Mouse (Mus musculus): Measurements from ENCODE around the gene Tgfbr3.

Tgfbr3 gene

GRCm38 (mm10) chr5:107289234-107289764, at the start of gene Tgfbr3:
Gene Tgfbr3, minus strand, starts transcription at chr5:107289629.
- peak; percentile 92 for DNase-seq

GRCm38 (mm10) chr5:107330916-107331421, 41.5 kb upstream of the Tgfbr3 start, which contains the start of gene Brdt:
Gene Brdt, plus strand, starts transcription at chr5:107331159.
- DNase-seq: no peak

- peak; percentile 48 for DNase-seq
Measured at GRCm38 (mm10) chr5:107320703-107321102, 31.3 kb upstream of the Tgfbr3 start.

DNA sequence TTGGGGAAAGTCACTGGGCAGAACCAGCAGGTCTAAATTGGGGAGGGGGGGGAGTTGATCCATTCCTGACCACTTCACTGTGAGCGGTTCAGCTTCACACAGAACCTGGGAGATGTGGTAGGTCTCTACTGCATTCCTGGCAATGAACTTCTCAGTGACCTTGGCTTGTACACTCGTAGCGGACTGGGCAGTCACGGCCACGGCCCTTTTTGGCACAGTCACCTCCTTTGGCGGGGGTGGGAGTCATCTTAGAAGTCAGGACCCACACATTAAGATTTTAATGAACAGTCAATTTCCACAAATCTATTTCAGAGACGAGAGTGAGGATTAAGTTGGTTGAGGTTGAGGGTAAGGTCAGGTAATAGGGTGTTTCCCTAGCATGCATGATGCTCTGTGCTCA, 27.7 kb upstream of the Tgfbr3 start:
- DNase-seq: no peak

DNA sequence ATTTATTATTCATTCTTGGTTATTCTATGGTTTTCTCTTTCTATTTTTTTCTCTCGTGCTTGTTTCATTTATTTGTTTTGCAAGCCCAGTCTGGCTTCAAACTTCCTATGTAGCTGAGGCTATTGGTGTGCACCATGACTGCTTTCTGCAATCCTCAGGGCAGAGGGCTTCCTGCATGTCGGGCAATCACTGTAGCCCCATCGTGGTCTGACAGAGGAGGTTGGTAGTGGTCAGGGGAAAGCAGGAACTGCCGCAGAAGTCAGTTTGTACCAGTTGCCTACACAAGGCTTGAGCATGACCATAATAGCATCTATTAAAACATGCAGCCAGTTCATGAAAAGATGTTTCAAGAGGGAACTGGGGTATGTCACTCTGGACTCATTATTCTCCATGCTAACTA, 18.0 kb upstream of the Tgfbr3 start:
- no peak for DNase-seq

DNA sequence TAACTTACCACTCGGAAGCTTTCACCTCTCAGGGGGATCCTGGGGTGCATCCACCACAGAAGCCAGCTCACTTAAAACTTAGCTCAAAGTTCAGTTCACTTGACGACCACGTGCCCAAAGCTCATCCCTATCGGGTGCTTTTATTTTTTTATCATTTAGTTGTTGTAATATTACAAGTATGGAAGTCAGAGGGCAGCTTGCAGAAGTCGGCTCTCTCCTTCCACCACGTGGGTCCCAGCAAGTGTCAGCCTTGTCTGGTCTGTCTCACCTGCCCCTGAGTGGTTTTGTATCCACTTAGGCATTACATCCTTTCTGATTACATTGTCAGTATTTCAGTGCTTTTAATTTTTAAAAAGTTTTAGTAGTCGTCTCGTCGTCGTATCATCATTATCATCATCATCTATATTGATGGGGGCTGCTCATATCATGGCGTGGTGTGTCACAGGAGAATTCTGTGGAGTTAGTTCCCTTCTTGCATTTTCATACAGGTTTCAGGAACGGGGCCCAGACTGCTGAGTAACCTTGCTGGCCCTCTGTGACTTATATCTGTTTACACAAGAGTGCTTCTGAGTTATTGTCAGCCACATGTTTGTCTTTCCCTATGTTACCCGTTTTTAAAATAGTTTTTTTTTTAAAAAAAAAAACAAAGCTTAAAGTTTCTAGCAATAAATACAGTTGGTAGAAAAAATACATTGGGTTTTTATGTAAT, 14.8 kb upstream of the Tgfbr3 start:
- no peak for DNase-seq

DNA sequence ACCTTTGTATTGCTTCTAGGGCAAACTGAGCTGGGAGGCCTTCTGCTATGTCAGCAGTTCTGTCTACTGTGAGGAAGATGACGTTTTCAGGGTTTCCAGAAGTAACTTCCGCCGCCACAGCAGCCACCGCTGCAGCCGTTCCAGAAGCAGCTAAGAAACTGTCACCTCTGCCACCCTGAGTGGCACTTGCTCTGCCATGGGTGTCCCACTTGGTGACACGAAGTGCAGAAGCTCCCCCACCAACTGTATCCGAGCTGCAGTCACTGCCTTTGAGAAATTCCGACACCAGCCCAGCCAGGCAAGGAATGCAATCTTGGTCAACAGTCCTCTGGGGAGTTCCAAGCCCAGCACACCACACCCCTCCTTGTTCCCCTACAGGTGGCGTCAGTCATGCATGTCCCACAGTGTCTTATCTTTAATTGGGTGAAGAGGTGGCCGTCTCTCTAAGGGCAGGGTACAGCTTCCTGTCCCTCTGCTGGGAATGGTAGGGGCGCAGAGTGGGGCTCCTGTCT, 14.0 kb upstream of the Tgfbr3 start:
- DNase-seq: peak; percentile 29

DNA sequence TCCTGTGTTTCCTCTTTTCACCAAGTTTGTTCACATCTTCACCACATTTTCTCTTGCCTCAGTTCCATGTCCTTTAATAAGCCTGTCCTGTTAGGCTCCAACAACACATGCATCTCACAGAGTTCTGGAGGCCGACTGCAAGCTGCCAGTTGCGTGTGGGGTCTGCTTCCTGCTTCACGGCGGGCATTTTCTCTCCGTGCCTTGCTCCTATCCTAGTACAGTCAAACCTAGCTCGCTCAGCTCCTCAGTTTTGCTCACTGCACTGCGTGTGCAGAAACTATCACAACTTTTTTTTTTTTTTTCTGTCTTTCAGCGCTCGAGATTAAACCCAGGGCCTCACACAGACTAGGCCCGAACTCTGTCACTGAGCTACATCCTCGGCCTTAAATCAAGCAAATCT, 9.4 kb upstream of the Tgfbr3 start:
- DNase-seq: no peak

DNA sequence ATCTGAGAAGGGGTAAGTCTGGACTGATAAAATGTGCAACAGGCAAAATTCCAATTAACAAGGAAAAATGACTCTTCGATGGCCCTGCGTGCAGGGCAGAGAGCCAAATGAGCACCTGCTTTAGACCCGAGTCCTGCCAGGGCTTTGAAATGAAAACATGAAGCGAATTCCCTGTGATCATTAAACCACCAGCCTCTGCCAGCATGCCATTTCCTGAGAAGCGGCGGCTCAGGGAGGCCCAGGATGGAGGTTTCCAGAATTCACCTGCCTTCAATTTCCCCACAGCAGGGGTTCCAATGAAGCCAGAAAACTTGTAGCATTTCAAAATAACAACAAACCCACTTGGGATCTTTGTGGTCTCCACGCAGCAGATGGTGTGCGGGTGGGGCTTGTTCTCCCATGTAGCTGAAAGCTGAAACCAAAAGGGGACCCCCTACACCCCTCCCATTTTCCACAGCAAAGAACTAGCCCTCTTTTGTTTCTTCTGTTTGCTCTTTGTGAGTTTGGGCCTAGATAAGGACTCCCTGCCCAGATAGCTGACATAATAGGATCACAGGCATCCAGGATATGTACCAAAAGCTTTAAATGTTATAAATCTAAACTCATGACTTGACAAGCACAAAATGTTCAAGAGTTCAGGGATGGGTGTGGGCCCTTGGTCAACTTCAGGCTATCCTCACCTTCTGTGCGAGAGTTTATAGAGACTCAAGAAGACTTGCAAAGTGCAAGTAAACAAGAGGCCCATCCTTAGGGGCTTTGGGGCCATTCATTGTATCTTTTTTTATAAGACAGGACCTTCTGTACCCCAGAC, 7.3 kb upstream of the Tgfbr3 start:
- peak; percentile 37 for DNase-seq

GRCm38 (mm10) chr5:107295817-107296511, 6.5 kb upstream of the Tgfbr3 start:
- no peak for DNase-seq

- DNase-seq: peak; percentile 64
Measured at GRCm38 (mm10) chr5:107295061-107295816, 5.8 kb upstream of the Tgfbr3 start.

- DNase-seq: no peak
Measured at GRCm38 (mm10) chr5:107294041-107294440, 4.6 kb upstream of the Tgfbr3 start.

DNA sequence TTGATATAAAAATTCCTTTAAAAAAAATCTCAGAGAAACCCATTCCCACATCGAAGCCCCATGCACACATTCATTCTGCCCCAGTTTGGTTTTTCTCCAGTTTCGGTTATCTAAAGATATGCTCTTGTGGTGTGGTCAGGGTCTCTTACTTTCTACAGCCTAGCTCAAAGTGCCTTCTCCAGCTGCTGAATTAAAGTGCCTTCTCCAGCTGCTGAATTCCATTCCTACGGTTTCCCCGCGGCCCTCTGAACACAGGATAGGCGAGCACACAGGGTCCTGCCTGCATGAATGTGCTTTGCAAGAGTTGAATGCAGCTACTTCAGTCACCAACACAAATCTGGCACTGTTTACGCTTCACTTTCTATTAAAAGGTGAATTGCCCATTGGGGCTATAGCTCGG, 557 bp upstream of the Tgfbr3 start:
- no peak for DNase-seq

DNA sequence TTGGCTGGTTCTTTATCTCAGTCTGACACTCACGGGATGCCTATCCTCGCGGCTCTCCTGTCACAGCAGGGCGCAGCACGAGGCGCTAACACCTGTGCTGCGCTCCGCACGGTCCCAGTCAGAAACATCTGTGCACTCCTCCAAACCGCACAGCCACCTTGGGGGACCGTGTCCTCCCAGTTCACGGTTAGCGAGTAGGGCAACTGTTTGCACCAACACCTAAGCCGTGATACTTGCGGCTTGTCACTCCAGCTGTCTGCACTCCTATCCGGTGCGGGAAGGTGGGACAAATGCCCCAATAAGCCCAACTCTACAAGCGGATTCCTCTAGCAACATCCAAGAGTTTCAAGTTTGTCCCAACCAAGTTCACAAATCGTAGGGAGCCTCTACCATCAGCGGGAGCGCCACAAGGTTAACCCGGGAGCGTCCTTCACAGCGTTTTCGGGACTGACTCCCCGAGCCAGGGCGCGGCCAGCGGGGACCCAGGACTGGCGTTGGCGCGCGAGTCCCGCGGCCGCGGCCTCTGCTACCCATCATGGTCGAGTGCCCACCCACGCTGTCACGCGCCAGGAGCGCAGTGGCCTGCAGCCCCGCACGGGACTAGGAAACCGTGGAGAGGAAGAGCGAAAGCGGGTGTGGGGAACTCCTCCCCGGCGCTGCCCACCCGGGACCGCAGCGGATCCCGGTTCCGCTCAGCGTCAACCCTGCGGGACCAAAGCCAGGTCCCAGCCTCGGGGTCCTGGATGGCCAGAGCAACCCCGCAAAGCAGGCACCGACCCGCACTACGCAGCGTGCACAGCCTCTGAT, 799 bp downstream of the Tgfbr3 start:
- peak; percentile 35 for DNase-seq

GRCm38 (mm10) chr5:107287908-107288267, 1.5 kb downstream of the Tgfbr3 start:
- DNase-seq: no peak

- DNase-seq: peak; percentile 82
Measured at GRCm38 (mm10) chr5:107287254-107287907, 2.0 kb downstream of the Tgfbr3 start.

DNA sequence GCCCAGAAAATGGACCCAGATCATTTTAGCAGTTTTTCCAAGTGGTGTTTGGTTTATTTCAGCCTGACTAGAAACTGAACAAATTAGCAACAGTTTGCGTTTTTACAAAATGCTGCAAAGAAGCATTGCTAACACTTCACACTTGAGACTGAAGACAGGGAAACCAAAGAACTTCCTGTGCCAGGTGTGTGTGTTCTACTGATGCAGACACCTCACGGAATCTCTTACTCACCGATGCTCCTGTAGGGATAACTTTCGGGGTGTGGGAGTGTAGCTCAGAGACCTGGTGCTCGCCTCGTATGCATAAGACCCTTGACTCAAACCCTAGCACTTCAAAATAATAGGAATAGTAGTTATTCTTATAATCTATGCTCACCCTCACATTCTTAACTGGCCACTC, 3.9 kb downstream of the Tgfbr3 start:
- no peak for DNase-seq

- DNase-seq: no peak
Measured at GRCm38 (mm10) chr5:107283935-107284524, 5.4 kb downstream of the Tgfbr3 start.

DNA sequence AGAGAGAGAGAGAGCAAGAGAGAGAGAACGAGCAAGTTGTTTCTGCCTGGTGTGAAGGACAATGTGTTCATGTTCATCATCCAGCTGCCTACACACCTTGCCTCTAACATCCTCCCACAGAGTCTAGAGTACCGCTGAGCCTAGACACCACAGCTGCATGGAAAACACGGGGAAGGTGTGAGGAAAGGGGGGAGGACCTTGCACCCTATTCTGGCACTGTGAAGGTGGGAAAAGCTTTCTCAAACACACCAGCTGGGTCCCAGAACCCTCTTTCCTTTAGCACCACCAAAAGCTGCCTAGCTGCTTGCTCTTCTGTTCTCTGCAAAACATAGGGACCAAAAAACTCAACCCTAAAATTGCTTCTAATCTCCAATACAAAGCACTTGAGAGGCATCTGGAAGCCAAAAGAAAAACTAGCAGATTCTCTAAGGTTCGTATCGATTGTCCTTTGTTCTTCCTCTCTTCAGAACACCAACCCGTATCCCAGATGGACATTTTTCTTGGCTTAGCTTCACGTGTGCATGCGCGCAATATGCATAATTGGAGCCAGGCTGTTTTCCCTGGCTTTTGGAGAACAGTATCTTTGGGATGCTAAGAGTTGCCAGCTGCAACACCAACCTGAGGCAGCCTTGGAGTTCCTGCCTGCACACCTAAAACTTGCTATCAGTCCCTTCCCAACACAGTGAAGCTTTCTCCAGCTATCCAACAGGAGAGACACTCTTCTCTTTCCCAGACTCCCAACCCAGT, 6.7 kb downstream of the Tgfbr3 start:
- no peak for DNase-seq

DNA sequence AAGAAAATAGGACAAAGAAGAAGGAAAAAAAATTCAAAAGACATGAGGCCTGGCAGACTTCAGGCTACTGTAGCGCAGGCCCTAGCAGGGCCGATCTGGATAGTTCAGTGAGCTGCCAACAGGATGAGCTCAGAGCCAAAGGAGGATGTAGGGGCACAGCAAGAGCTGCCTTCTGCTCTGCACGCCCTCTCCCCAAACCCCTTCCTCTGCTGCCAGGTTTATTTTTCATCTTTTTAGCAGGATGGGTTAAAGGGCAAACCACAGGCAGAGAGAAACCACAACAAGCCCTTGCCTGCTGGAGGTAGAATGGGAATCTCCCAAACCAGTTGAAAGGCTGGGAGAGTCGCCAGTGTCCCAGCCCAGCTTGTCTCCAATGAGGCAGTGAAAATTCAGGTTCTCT, 10.2 kb downstream of the Tgfbr3 start:
- no peak for DNase-seq
